Mouse (Mus musculus): ENCODE measurements at regions not wholly inside any gene's neighbourhood (a gene's known extent, or its start where the extent isn't known, plus 50 kb on each side); places are given as distances from the start of the nearest gene placed in this dataset.

- no peaks in the 10 kb centered on the region for H3K9me3 ChIP-seq (replicated peaks)
- ATAC-seq (ENCODE audit: extremely low read depth, insufficient number of reproducible peaks, low FRiP score, poor library complexity, severe bottlenecking) (no peak), DNase-seq (ENCODE audit: low spot score) (no peak)
- no peaks in the 10 kb centered on the region for H3K4me1 ChIP-seq (ENCODE audit: insufficient read depth, low read depth, low read length)
- TF ChIP-seq POLR2AphosphoS5 (IDR thresholded peaks at IDR 0.05; ENCODE audit: insufficient replicate concordance, low read depth, low read length) (no peak), GATA1 (IDR thresholded peaks at IDR 0.05; ENCODE audit: borderline replicate concordance, low read length) (no peak)
- no peaks in the 10 kb centered on the region for H3K27me3 ChIP-seq (ENCODE audit: insufficient read depth, low read length)
- H3K4me3 ChIP-seq (ENCODE audit: low read depth, low read length): no peak overlapping the region
- H3K36me3 ChIP-seq (replicated peaks): no peaks in the 10 kb centered on the region
Observed at GRCm38 (mm10) chr14:45964043-45964442, 306.1 kb upstream of the Ddhd1 start.

GRCm38 (mm10) chr14:45983206-45983857, 325.4 kb upstream of the Ddhd1 start:
- TF ChIP-seq GATA1 (IDR thresholded peaks at IDR 0.05; ENCODE audit: borderline replicate concordance, low read length) (no peak), POLR2AphosphoS5 (IDR thresholded peaks at IDR 0.05; ENCODE audit: insufficient replicate concordance, low read depth, low read length) (no peak), TAL1 (conservative IDR thresholded peaks at IDR 0.05; ENCODE audit: low read depth, low read length) (no peak), CTCF (IDR thresholded peaks at IDR 0.05; ENCODE audit: low read depth, low read length) (no peak), GATA2 (IDR thresholded peaks at IDR 0.05; ENCODE audit: borderline replicate concordance, low read depth, low read length) (no peak)
- H3K36me3 ChIP-seq (replicated peaks): no peaks in the 10 kb centered on the region
- DNase-seq (ENCODE audit: low spot score) (no peak), ATAC-seq (ENCODE audit: extremely low read depth, insufficient number of reproducible peaks, low FRiP score, poor library complexity, severe bottlenecking) (no peak)
- H3K27me3 ChIP-seq (ENCODE audit: insufficient read depth, low read length): 0 out of 2 replicates have a peak, but pooled peaks cover 2% of the 10 kb centered on the region
- no peak overlapping the region for H3K4me3 ChIP-seq (ENCODE audit: low read depth, low read length)
- no peaks in the 10 kb centered on the region for H3K9me3 ChIP-seq (replicated peaks)
- H3K4me1 ChIP-seq (ENCODE audit: insufficient read depth, low read depth, low read length): no peaks in the 10 kb centered on the region

GRCm38 (mm10) chr14:45984135-45984892, 326.4 kb upstream of the Ddhd1 start:
- no peak for TF ChIP-seq CTCF (IDR thresholded peaks at IDR 0.05; ENCODE audit: low read depth, low read length)
- no peak for TF ChIP-seq GATA1 (IDR thresholded peaks at IDR 0.05; ENCODE audit: borderline replicate concordance, low read length)
- TF ChIP-seq POLR2AphosphoS5 (IDR thresholded peaks at IDR 0.05; ENCODE audit: insufficient replicate concordance, low read depth, low read length): no peak
- no peak for TF ChIP-seq GATA2 (IDR thresholded peaks at IDR 0.05; ENCODE audit: borderline replicate concordance, low read depth, low read length)
- TF ChIP-seq TAL1 (conservative IDR thresholded peaks at IDR 0.05; ENCODE audit: low read depth, low read length): no peak
- no peaks in the 10 kb centered on the region for H3K4me1 ChIP-seq (ENCODE audit: insufficient read depth, low read depth, low read length)
- DNase-seq (ENCODE audit: low spot score) (no peak), ATAC-seq (ENCODE audit: extremely low read depth, insufficient number of reproducible peaks, low FRiP score, poor library complexity, severe bottlenecking) (no peak)
- no peak overlapping the region for H3K4me3 ChIP-seq (ENCODE audit: low read depth, low read length)
- H3K9me3 ChIP-seq (replicated peaks): no peaks in the 10 kb centered on the region
- no peaks in the 10 kb centered on the region for H3K36me3 ChIP-seq (replicated peaks)
- 0 out of 2 replicates have a peak, but pooled peaks cover 2% of the 10 kb centered on the region for H3K27me3 ChIP-seq (ENCODE audit: insufficient read depth, low read length)

- no peak for ATAC-seq (ENCODE audit: extremely low read depth, insufficient number of reproducible peaks, low FRiP score, poor library complexity, severe bottlenecking)
- Histone ChIP-seq H3K4me3 (ENCODE audit: low read depth, low read length) (no peak overlapping the region), H3K27me3 (ENCODE audit: insufficient read depth, low read length) (no peaks in the 10 kb centered on the region), H3K36me3 (replicated peaks) (no peaks in the 10 kb centered on the region), H3K9me3 (replicated peaks) (no peaks in the 10 kb centered on the region), H3K4me1 (ENCODE audit: insufficient read depth, low read depth, low read length) (no peaks in the 10 kb centered on the region)
- DNase-seq (ENCODE audit: low spot score): no peak
- no peak for TF ChIP-seq TAL1 (conservative IDR thresholded peaks at IDR 0.05; ENCODE audit: low read depth, low read length)
- TF ChIP-seq CTCF (IDR thresholded peaks at IDR 0.05; ENCODE audit: low read depth, low read length): no peak
- no peak for TF ChIP-seq POLR2AphosphoS5 (IDR thresholded peaks at IDR 0.05; ENCODE audit: insufficient replicate concordance, low read depth, low read length)
- TF ChIP-seq GATA1 (IDR thresholded peaks at IDR 0.05; ENCODE audit: borderline replicate concordance, low read length): no peak
- TF ChIP-seq GATA2 (IDR thresholded peaks at IDR 0.05; ENCODE audit: borderline replicate concordance, low read depth, low read length): no peak
Observed at GRCm38 (mm10) chr14:45992041-45992869, 334.3 kb upstream of the Ddhd1 start.

GRCm38 (mm10) chr14:45992870-45993135, 334.9 kb upstream of the Ddhd1 start:
- no peak overlapping the region for H3K4me3 ChIP-seq (ENCODE audit: low read depth, low read length)
- ATAC-seq (ENCODE audit: extremely low read depth, insufficient number of reproducible peaks, low FRiP score, poor library complexity, severe bottlenecking) (no peak), DNase-seq (ENCODE audit: low spot score) (no peak)
- H3K36me3 ChIP-seq (replicated peaks): no peaks in the 10 kb centered on the region
- no peak for TF ChIP-seq POLR2AphosphoS5 (IDR thresholded peaks at IDR 0.05; ENCODE audit: insufficient replicate concordance, low read depth, low read length)
- no peak for TF ChIP-seq TAL1 (conservative IDR thresholded peaks at IDR 0.05; ENCODE audit: low read depth, low read length)
- no peak for TF ChIP-seq GATA2 (IDR thresholded peaks at IDR 0.05; ENCODE audit: borderline replicate concordance, low read depth, low read length)
- TF ChIP-seq CTCF (IDR thresholded peaks at IDR 0.05; ENCODE audit: low read depth, low read length): no peak
- no peak for TF ChIP-seq GATA1 (IDR thresholded peaks at IDR 0.05; ENCODE audit: borderline replicate concordance, low read length)
- no peaks in the 10 kb centered on the region for H3K9me3 ChIP-seq (replicated peaks)
- no peaks in the 10 kb centered on the region for H3K27me3 ChIP-seq (ENCODE audit: insufficient read depth, low read length)
- H3K4me1 ChIP-seq (ENCODE audit: insufficient read depth, low read depth, low read length): no peaks in the 10 kb centered on the region

DNA sequence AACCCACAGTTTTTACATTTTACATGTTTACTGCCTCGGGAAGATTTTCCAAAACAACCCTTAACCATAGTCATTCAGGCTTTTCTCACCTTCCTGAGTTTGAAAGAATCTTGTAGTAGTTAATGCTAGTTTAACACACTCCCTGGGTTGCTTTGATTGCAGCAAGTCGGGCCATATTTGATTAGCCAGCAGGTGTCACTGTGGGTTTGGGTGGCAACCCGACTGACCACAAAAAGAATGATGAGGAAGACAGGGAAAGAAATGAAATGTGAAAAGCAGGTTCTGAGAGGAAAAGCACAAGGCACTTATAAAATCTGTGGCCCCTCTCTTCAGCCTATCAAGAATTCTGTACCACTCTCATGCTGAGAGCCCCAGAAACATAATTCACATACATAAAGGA, 335.7 kb upstream of the Ddhd1 start:
- TF ChIP-seq GATA1 (IDR thresholded peaks at IDR 0.05; ENCODE audit: borderline replicate concordance, low read length) (no peak), CTCF (IDR thresholded peaks at IDR 0.05; ENCODE audit: low read depth, low read length) (no peak)
- Histone ChIP-seq H3K9me3 (replicated peaks) (no peaks in the 10 kb centered on the region), H3K27me3 (ENCODE audit: insufficient read depth, low read length) (no peaks in the 10 kb centered on the region), H3K4me1 (ENCODE audit: insufficient read depth, low read depth, low read length) (no peaks in the 10 kb centered on the region), H3K36me3 (replicated peaks) (no peaks in the 10 kb centered on the region), H3K4me3 (ENCODE audit: low read depth, low read length) (no peak overlapping the region)
- DNase-seq (ENCODE audit: low spot score) (no peak), ATAC-seq (ENCODE audit: extremely low read depth, insufficient number of reproducible peaks, low FRiP score, poor library complexity, severe bottlenecking) (no peak)

Measured in G1E (cell line).